Mouse (Mus musculus): Measurements from ENCODE around the gene Calml4. TPM values are rescaled to one million over a fixed set of nuclear protein-coding genes. Genes with fewer than 3 reads are reported as not detected.

Gene Calml4
- total and polyA plus RNA-seq, 3 experiments: 0.62 to 4.6 TPM; not detected in 1

DNA sequence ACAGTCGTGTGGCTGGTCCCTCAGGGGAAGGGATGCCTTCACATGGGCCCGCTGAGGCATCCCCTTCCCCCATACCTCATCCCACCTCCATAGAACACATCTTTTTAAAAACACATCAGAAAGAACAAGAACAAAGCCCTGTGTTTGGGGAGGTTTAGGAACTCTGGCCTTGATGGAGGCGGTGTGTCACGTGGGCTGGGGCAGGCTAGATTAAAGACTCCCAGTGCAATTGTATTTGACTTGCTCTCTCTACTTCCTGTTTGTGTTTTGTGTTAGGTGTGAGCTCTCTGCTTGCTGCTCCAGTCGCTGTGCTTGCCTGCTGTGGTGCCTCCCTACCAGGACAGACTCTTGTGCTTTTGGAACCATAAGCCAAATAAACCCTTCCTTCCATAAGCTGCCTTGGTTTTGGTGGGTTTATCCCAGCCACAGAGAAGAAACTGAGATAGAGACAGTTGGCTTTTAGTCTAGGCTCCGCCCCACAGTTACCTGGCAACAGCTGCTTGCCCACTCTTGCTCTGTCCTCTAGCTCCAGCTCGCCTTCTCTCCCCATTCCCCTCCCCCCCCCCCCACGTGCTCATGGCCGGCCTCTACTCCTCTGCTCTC lies 32.0 kb upstream of the Calml4 start:
- no peaks in the 10 kb centered on the region; the same call in 1 of the 2 replicates for H3K79me2 ChIP-seq (ENCODE audit: control insufficient read depth, insufficient read depth, low read length, poor library complexity)
- H3K4me1 ChIP-seq (ENCODE audit: control insufficient read depth in 1 of 2, insufficient read depth in 2 of 2, low read length in 2 of 2): peaks cover 8 to 22% of the 10 kb centered on the region in 2 experiments
- no peaks in the 10 kb centered on the region for H3K9me3 ChIP-seq (replicated peaks; ENCODE audit: insufficient read depth, low read length)
- H3K27ac ChIP-seq (ENCODE audit: control insufficient read depth, low read depth, low read length): peak overlapping the region; percentile 90
- H3K4me3 ChIP-seq (ENCODE audit: control insufficient read depth in 1 of 2, insufficient read depth in 1 of 2, low read depth in 2 of 2, low read length in 2 of 2): peak overlapping the region; percentile 25 to 28
- peak overlapping the region; percentile 74 for H3K9ac ChIP-seq (ENCODE audit: control insufficient read depth, low read depth, low read length, poor library complexity, severe bottlenecking)
- DNase-seq (ENCODE audit: low read depth, low spot score): peak; percentile 91
- H3K27me3 ChIP-seq (ENCODE audit: control insufficient read depth in 1 of 2, insufficient read depth in 2 of 2, low read length in 2 of 2): no peaks in the 10 kb centered on the region
- peaks cover 0 to 15% of the 10 kb centered on the region in 2 experiments; a peak in 2 of 4 replicates for H3K36me3 ChIP-seq (ENCODE audit: control insufficient read depth in 1 of 2, insufficient read depth in 2 of 2, low read length in 2 of 2)
- TF ChIP-seq GABPA (IDR thresholded peaks at IDR 0.05; ENCODE audit: low read depth, low read length) (no peak), ZKSCAN1 (IDR thresholded peaks at IDR 0.05; ENCODE audit: low read depth, low read length) (no peak), TBP (IDR thresholded peaks at IDR 0.05; ENCODE audit: low read depth, low read length) (peak; percentile 79), MAX (IDR thresholded peaks at IDR 0.05; ENCODE audit: low read length) (peak; percentile 91), ZMIZ1 (IDR thresholded peaks at IDR 0.05; ENCODE audit: low read depth, low read length) (peak; percentile 53), CTCF (IDR thresholded peaks at IDR 0.05 in 2 of 3, conservative IDR thresholded peaks at IDR 0.05 in 1 of 3; ENCODE audit: control insufficient read depth in 1 of 3, insufficient read depth in 1 of 3, low read depth in 2 of 3, low read length in 3 of 3, poor library complexity in 1 of 3, severe bottlenecking in 1 of 3) (no peak), HCFC1 (IDR thresholded peaks at IDR 0.05; ENCODE audit: low read depth, low read length) (peak; percentile 51), UBTF (IDR thresholded peaks at IDR 0.05; ENCODE audit: borderline replicate concordance, insufficient read depth, low read depth, low read length) (no peak), POLR2A (IDR thresholded peaks at IDR 0.05; ENCODE audit: control insufficient read depth in 1 of 2, insufficient read depth in 1 of 2, low read depth in 1 of 2, low read length in 2 of 2, poor library complexity in 1 of 2) (peak in 1 of 2 experiments; percentile 77; a peak in 3 of 4 replicates), RCOR1 (IDR thresholded peaks at IDR 0.05; ENCODE audit: low read depth, low read length) (no peak), MAZ (IDR thresholded peaks at IDR 0.05; ENCODE audit: low read depth, low read length) (no peak), NRF1 (IDR thresholded peaks at IDR 0.05; ENCODE audit: insufficient read depth, low read depth, low read length, poor library complexity, severe bottlenecking) (no peak), SIN3A (IDR thresholded peaks at IDR 0.05; ENCODE audit: low read length) (peak; percentile 65), ZC3H11A (IDR thresholded peaks at IDR 0.05; ENCODE audit: low read depth, low read length) (no peak), MYC (IDR thresholded peaks at IDR 0.05; ENCODE audit: low read depth, low read length) (peak; percentile 18; the same call in 1 of the 2 replicates), POLR2AphosphoS5 (IDR thresholded peaks at IDR 0.05; ENCODE audit: borderline replicate concordance, low read depth, low read length) (no peak), TAL1 (IDR thresholded peaks at IDR 0.05; ENCODE audit: low read length) (no peak), JUND (IDR thresholded peaks at IDR 0.05; ENCODE audit: low read depth, low read length) (no peak), MAFK (IDR thresholded peaks at IDR 0.05; ENCODE audit: borderline replicate concordance, low read depth, low read length) (no peak), ETS1 (IDR thresholded peaks at IDR 0.05; ENCODE audit: low read depth, low read length) (peak; percentile 43), KAT2A (conservative IDR thresholded peaks at IDR 0.05; ENCODE audit: low read depth, low read length) (no peak), GATA1 (IDR thresholded peaks at IDR 0.05; ENCODE audit: low read depth, low read length) (no peak), MEF2A (IDR thresholded peaks at IDR 0.05; ENCODE audit: extremely low read depth, insufficient replicate concordance, low read depth, low read length, poor library complexity, severe bottlenecking) (no peak), TCF12 (IDR thresholded peaks at IDR 0.05; ENCODE audit: low read depth, low read length) (peak; percentile 3), USF1 (IDR thresholded peaks at IDR 0.05; ENCODE audit: low read depth, low read length) (peak; percentile 98), USF2 (IDR thresholded peaks at IDR 0.05; ENCODE audit: borderline replicate concordance in 1 of 2, insufficient read depth in 1 of 2, low read depth in 1 of 2, low read length in 2 of 2) (peak; percentile 72 to 86), ZNF384 (IDR thresholded peaks at IDR 0.05; ENCODE audit: low read depth, low read length) (no peak), POLR2AphosphoS2 (IDR thresholded peaks at IDR 0.05; ENCODE audit: low read length) (no peak), E2F4 (IDR thresholded peaks at IDR 0.05; ENCODE audit: borderline replicate concordance, low read depth, low read length) (no peak), MYB (IDR thresholded peaks at IDR 0.05; ENCODE audit: low read depth, low read length) (no peak), BHLHE40 (IDR thresholded peaks at IDR 0.05; ENCODE audit: borderline replicate concordance, low read depth, low read length) (peak; percentile 23; the same call in 1 of the 2 replicates), CHD2 (IDR thresholded peaks at IDR 0.05; ENCODE audit: low read length) (no peak), CHD1 (IDR thresholded peaks at IDR 0.05; ENCODE audit: low read depth, low read length) (no peak), SMC3 (IDR thresholded peaks at IDR 0.05; ENCODE audit: low read depth, low read length) (no peak), ELF1 (IDR thresholded peaks at IDR 0.05; ENCODE audit: low read depth, low read length) (peak; percentile 79), NELFE (IDR thresholded peaks at IDR 0.05; ENCODE audit: low read depth, low read length) (peak; percentile 69), MXI1 (IDR thresholded peaks at IDR 0.05; ENCODE audit: low read depth, low read length) (peak; percentile 54)

Measured in MEL (cell line).